Mouse (Mus musculus): ENCODE measurements around the gene Peak1. TPM values are rescaled to one million over a fixed set of nuclear protein-coding genes. Genes with fewer than 3 reads are reported as not detected.

The Peak1 gene
- polyA plus RNA-seq, 1 experiment: 13.0 TPM

GRCm38 (mm10) chr9:56314326-56314725 is 103.5 kb downstream of the Peak1 start:
- Histone ChIP-seq H3K36me3 (ENCODE audit: control insufficient read depth, insufficient read depth, low read length) (no peaks in the 10 kb centered on the region), H3K4me1 (ENCODE audit: control insufficient read depth, insufficient read depth, insufficient read length, low read length) (no peaks in the 10 kb centered on the region), H3K4me3 (ENCODE audit: low read depth, low read length) (no peak overlapping the region), H3K27me3 (ENCODE audit: control insufficient read depth, insufficient read depth, low read length) (no peaks in the 10 kb centered on the region), H3K27ac (ENCODE audit: insufficient read depth, low read depth, low read length) (no peak overlapping the region)
- TF ChIP-seq CTCF (IDR thresholded peaks at IDR 0.05; ENCODE audit: extremely low read depth, insufficient read length, insufficient replicate concordance, low read depth, low read length): no peak
- TF ChIP-seq POLR2A (IDR thresholded peaks at IDR 0.05; ENCODE audit: low read depth, low read length): no peak
- 93% methylated on average over 3 of the region's 3 CpGs for WGBS

GRCm38 (mm10) chr9:56309079-56309478 is 108.8 kb downstream of the Peak1 start:
- no peaks in the 10 kb centered on the region for H3K36me3 ChIP-seq (ENCODE audit: control insufficient read depth, insufficient read depth, low read length)
- no peaks in the 10 kb centered on the region for H3K27me3 ChIP-seq (ENCODE audit: control insufficient read depth, insufficient read depth, low read length)
- WGBS: 52% methylated on average over 2 of the region's 2 CpGs
- no peaks in the 10 kb centered on the region for H3K4me1 ChIP-seq (ENCODE audit: control insufficient read depth, insufficient read depth, insufficient read length, low read length)
- no peak overlapping the region for H3K27ac ChIP-seq (ENCODE audit: insufficient read depth, low read depth, low read length)
- TF ChIP-seq POLR2A (IDR thresholded peaks at IDR 0.05; ENCODE audit: low read depth, low read length) (no peak), CTCF (IDR thresholded peaks at IDR 0.05; ENCODE audit: extremely low read depth, insufficient read length, insufficient replicate concordance, low read depth, low read length) (no peak)
- no peak overlapping the region for H3K4me3 ChIP-seq (ENCODE audit: low read depth, low read length)

GRCm38 (mm10) chr9:56304526-56304925 is 113.3 kb downstream of the Peak1 start:
- Histone ChIP-seq H3K27ac (ENCODE audit: insufficient read depth, low read depth, low read length) (no peak overlapping the region), H3K4me1 (ENCODE audit: control insufficient read depth, insufficient read depth, insufficient read length, low read length) (no peaks in the 10 kb centered on the region), H3K36me3 (ENCODE audit: control insufficient read depth, insufficient read depth, low read length) (no peaks in the 10 kb centered on the region), H3K27me3 (ENCODE audit: control insufficient read depth, insufficient read depth, low read length) (no peaks in the 10 kb centered on the region), H3K4me3 (ENCODE audit: low read depth, low read length) (no peak overlapping the region)
- 88% methylated on average over 2 of the region's 2 CpGs for WGBS
- TF ChIP-seq POLR2A (IDR thresholded peaks at IDR 0.05; ENCODE audit: low read depth, low read length) (no peak), CTCF (IDR thresholded peaks at IDR 0.05; ENCODE audit: extremely low read depth, insufficient read length, insufficient replicate concordance, low read depth, low read length) (no peak)

- H3K4me3 ChIP-seq (ENCODE audit: low read depth, low read length): no peak overlapping the region
- no peaks in the 10 kb centered on the region for H3K27me3 ChIP-seq (ENCODE audit: control insufficient read depth, insufficient read depth, low read length)
- no peaks in the 10 kb centered on the region for H3K4me1 ChIP-seq (ENCODE audit: control insufficient read depth, insufficient read depth, insufficient read length, low read length)
- H3K36me3 ChIP-seq (ENCODE audit: control insufficient read depth, insufficient read depth, low read length): no peaks in the 10 kb centered on the region
- 50% methylated on average over 3 of the region's 3 CpGs for WGBS
- no peak overlapping the region for H3K27ac ChIP-seq (ENCODE audit: insufficient read depth, low read depth, low read length)
- TF ChIP-seq POLR2A (IDR thresholded peaks at IDR 0.05; ENCODE audit: low read depth, low read length): no peak
- no peak for TF ChIP-seq CTCF (IDR thresholded peaks at IDR 0.05; ENCODE audit: extremely low read depth, insufficient read length, insufficient replicate concordance, low read depth, low read length)
Measured at GRCm38 (mm10) chr9:56302921-56303465, 114.9 kb downstream of the Peak1 start.

DNA sequence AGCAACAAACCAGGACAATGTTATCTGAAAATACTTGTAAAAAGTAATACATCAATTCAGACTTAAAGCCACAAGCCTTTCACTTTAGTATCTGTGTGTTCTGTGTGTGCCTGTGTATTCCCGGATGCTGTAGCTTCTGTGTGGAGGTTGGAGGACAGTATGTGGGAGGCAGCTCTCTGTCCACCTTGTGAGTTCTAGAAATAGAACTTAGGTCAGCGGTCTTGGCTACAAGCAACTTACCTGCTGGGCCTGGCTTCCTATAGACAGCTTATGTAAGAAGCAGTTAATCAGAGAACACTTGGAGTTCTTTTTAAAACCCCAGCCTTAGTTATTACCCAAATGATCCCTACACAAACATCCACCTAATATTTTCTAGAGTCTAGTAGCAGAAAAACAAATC is 127.8 kb downstream of the Peak1 start:
- H3K4me3 ChIP-seq (ENCODE audit: low read depth, low read length): no peak overlapping the region
- no peaks in the 10 kb centered on the region for H3K4me1 ChIP-seq (ENCODE audit: control insufficient read depth, insufficient read depth, insufficient read length, low read length)
- H3K36me3 ChIP-seq (ENCODE audit: control insufficient read depth, insufficient read depth, low read length): no peaks in the 10 kb centered on the region
- no peaks in the 10 kb centered on the region for H3K27me3 ChIP-seq (ENCODE audit: control insufficient read depth, insufficient read depth, low read length)
- 98% methylated on average over 2 of the region's 2 CpGs for WGBS
- no peak overlapping the region for H3K27ac ChIP-seq (ENCODE audit: insufficient read depth, low read depth, low read length)
- TF ChIP-seq CTCF (IDR thresholded peaks at IDR 0.05; ENCODE audit: extremely low read depth, insufficient read length, insufficient replicate concordance, low read depth, low read length) (no peak), POLR2A (IDR thresholded peaks at IDR 0.05; ENCODE audit: low read depth, low read length) (no peak)

- WGBS: 85% methylated on average over 5 of the region's 5 CpGs
- TF ChIP-seq CTCF (IDR thresholded peaks at IDR 0.05; ENCODE audit: extremely low read depth, insufficient read length, insufficient replicate concordance, low read depth, low read length) (no peak), POLR2A (IDR thresholded peaks at IDR 0.05; ENCODE audit: low read depth, low read length) (no peak)
- H3K27me3 ChIP-seq (ENCODE audit: control insufficient read depth, insufficient read depth, low read length): no peaks in the 10 kb centered on the region
- no peaks in the 10 kb centered on the region for H3K4me1 ChIP-seq (ENCODE audit: control insufficient read depth, insufficient read depth, insufficient read length, low read length)
- no peak overlapping the region for H3K27ac ChIP-seq (ENCODE audit: insufficient read depth, low read depth, low read length)
- no peak overlapping the region for H3K4me3 ChIP-seq (ENCODE audit: low read depth, low read length)
- no peaks in the 10 kb centered on the region for H3K36me3 ChIP-seq (ENCODE audit: control insufficient read depth, insufficient read depth, low read length)
Measured at GRCm38 (mm10) chr9:56282481-56282880, 135.4 kb downstream of the Peak1 start.

DNA sequence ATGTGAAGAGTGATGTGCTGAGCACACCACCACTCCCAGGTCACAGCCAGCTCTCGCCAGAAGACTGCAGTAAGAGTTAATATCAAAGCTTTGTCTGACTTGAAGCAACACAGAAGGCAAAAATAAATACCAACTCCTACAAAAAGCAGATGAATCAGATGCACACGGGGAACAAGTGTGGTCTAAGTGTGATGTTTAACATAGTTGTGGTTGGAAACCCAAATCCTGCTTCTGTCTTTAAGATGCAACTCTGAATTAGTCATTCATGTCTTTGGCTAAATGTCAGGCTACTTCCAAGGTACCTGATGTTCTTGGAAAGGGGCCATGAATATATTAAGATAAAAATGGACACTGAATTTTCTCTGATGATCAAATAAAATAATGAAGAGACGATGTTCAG is 144.3 kb downstream of the Peak1 start:
- no peak overlapping the region for H3K4me3 ChIP-seq (ENCODE audit: low read depth, low read length)
- 83% methylated on average over 3 of the region's 3 CpGs for WGBS
- H3K4me1 ChIP-seq (ENCODE audit: control insufficient read depth, insufficient read depth, insufficient read length, low read length): peaks cover 5% of the 10 kb centered on the region; the same call in 1 of the 2 replicates

More for the DNA sequence above, 144.3 kb downstream of the Peak1 start:
- TF ChIP-seq CTCF (IDR thresholded peaks at IDR 0.05; ENCODE audit: extremely low read depth, insufficient read length, insufficient replicate concordance, low read depth, low read length) (no peak), POLR2A (IDR thresholded peaks at IDR 0.05; ENCODE audit: low read depth, low read length) (no peak)
- H3K36me3 ChIP-seq (ENCODE audit: control insufficient read depth, insufficient read depth, low read length): no peaks in the 10 kb centered on the region
- no peaks in the 10 kb centered on the region for H3K27me3 ChIP-seq (ENCODE audit: control insufficient read depth, insufficient read depth, low read length)
- H3K27ac ChIP-seq (ENCODE audit: insufficient read depth, low read depth, low read length): no peak overlapping the region

All from small intestine, adult 2 months (tissue).